Mouse (Mus musculus) left cerebral cortex, adult 2 months (tissue): ENCODE results near the gene Sh2d6. TPM values are rescaled to one million over a fixed set of nuclear protein-coding genes. Genes with fewer than 3 reads are reported as not detected.

Experiments used
- DNase-seq, 2 experiments: peaks; one replicate each; pipeline ENCODE4 v3.0.0; 2021 to 2022; ENCODE audit warnings: low spot score in 2 of 2, mixed read lengths in 1 of 2; ENCODE audit errors: extremely low spot score in 1 of 2
- H3K27ac ChIP-seq: fragments of 200-600 bp; 2 replicates; pipeline ENCODE4 v1.8.1; 2022
- H3K4me3 ChIP-seq: fragments of 200-600 bp; 2 replicates; pipeline ENCODE4 v1.8.1; 2022
- CTCF ChIP-seq: fragments of 200-600 bp; IDR thresholded peaks from 2 replicates; pipeline ENCODE4 v1.8.1; 2022; ENCODE audit warnings: antibody characterized with exemption, mild to moderate bottlenecking, moderate library complexity
- intact Hi-C: fragments of 180-260 bp; cut with DNase I; formaldehyde crosslinking; loops from one replicate; pipeline ENCODE4 v1.15.1; 2025
- total RNA-seq, 2 experiments: library from RNA; stranded (reverse); gene quantifications; 2 replicates each; pipeline ENCODE4 v1.2.3; 2021

The Sh2d6 gene
- total RNA-seq, 2 experiments from 2014 or later = 0.28 to 0.48 TPM

DNA sequence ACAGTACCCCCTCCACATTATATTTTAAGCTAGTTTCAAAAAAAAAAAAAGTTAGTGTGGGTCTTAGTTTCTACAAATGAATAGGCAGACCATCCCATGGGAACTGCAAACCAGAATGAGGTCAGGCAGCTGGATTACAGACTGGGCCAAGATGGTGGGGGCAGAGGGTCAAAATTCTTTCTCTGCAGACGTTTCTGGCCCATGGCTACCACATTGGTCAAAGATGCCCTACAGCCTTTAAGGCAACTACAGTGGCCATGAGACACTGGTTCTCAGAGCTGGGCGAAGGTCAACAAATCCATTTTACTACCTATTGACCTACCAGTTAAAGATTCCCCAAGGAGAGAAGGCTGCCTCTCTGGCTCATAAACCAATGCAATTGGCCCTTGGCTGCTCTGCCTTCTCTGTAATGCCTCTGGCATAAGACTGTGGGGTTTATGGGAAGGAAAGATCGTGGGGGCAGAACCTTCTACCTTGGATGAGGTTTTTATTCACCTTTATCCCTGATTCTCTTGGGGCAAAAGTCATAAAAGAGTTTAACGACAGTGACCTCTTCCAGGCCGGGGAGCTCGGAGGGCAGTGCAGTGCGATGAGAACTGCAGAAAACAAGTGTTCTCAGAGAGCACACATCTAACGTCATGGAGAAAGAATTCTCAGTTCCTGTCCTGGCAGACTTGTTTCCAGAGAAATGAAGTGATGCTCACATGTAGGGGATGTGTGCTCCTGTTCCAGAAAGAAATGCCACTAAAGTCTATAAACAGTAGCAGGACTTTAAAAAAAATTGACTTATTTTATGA is 55.9 kb downstream of the Sh2d6 start:
- no peak overlapping the region for H3K4me3 ChIP-seq
- DNase-seq = no peak
- no peak overlapping the region for H3K27ac ChIP-seq
- intact Hi-C loops = no loop called here
- no peak for TF ChIP-seq CTCF

Other genes starting within 250 kb of the Sh2d6 start
- not detected for gene Sftpb, start 217.1 kb downstream of the Sh2d6 start, total RNA-seq
- gene Usp39, start 176.5 kb downstream of the Sh2d6 start, total RNA-seq = 10 to 100 TPM; 31.8 to 35.5 TPM
- gene 0610030E20Rik, start 174.4 kb downstream of the Sh2d6 start, total RNA-seq = 10 to 100 TPM; 17.3 to 17.7 TPM
- gene Tmem150a, start 166.3 kb downstream of the Sh2d6 start, total RNA-seq = 1 to 10 TPM; 8.0 to 9.7 TPM
- 10 to 100 TPM; 75.7 to 75.9 TPM for gene Rnf181, start 154.8 kb downstream of the Sh2d6 start, total RNA-seq
- gene Vamp5, start 141.2 kb downstream of the Sh2d6 start, total RNA-seq = 1 to 10 TPM; 6.3 to 6.8 TPM
- 10 to 100 TPM; 11.7 to 15.4 TPM for gene Vamp8, start 131.0 kb downstream of the Sh2d6 start, total RNA-seq
- gene Ggcx, start 107.4 kb downstream of the Sh2d6 start, total RNA-seq = 10 to 100 TPM; 25.7 to 26.9 TPM
- gene Mat2a, start 82.1 kb downstream of the Sh2d6 start, total RNA-seq = 100 to 1,000 TPM; 186 to 194 TPM
- gene Capg, start 22.7 kb upstream of the Sh2d6 start, total RNA-seq = 1 to 10 TPM; 2.3 to 2.6 TPM
- 10 to 100 TPM; 19.1 to 21.3 TPM for gene Elmod3, start 76.7 kb upstream of the Sh2d6 start, total RNA-seq
- 10 to 100 TPM; 46.3 to 50.3 TPM for gene Retsat, start 76.8 kb upstream of the Sh2d6 start, total RNA-seq
- 10 to 100 TPM; 95.1 to 95.5 TPM for gene Tgoln1, start 95.3 kb upstream of the Sh2d6 start, total RNA-seq